Comparison of ENCODE assay signal across 11 mouse cellular contexts in the genomic region with DNA sequence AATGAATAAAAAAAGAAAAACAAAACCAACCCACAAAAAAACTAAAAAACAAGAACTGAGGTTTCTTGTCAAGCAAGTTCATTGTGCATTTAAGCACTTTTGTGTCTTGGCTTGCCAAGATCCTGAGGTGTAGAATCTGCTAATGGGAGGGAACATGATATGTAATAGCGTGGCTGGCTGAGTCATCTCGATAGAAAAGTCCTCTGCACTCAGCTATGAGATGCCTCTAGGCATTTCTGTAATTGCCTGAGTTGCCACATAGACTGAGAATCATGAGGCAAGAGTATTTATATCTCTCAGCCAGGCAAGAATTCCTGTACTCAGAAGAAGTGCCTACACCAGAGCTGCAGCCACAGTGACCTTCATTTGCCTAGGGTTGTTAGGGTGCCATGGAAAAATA.
A peak's percentile ranks its signal among the peaks of the same experiment; 100 is the strongest.
DNase-seq lines count a peak whose midpoint lies in the region; ATAC-seq and TF ChIP-seq lines count a peak whose summit lies in the region.
"Had no signal": no experiment of that assay in that cellular context is flagged by ENCODE, and none has a peak within 500 bp of the region (broad histone marks: within the 10 kb centered on the region; RNA-seq: fewer than 3 reads in every experiment).

No protein-coding gene starts in this region.

- TF ChIP-seq EP300 in stomach, postnatal 0 days (optimal IDR thresholded peaks at IDR 0.05): peak; percentile 58

- no peak overlapping the region for H3K4me2 ChIP-seq in stomach, postnatal 0 days (replicated peaks; ENCODE audit: low read depth)
- H3K4me2 ChIP-seq: lung, embryonic 15.5 days had no signal

- TF ChIP-seq CTCF in stomach, postnatal 0 days (IDR thresholded peaks at IDR 0.05; ENCODE audit: low read depth): no peak

- ATAC-seq in stomach, postnatal 0 days (ENCODE audit: low FRiP score, low TSS enrichment): peak; percentile 71; the same call in 1 of the 2 replicates

- H3K27ac ChIP-seq in heart, embryonic 10.5 days: no peak overlapping the region; the same call in 1 of the 2 replicates
- H3K27ac ChIP-seq in stomach, postnatal 0 days (replicated peaks): no peak overlapping the region
- H3K27ac ChIP-seq: lung, embryonic 15.5 days had no signal

- no peaks in the 10 kb centered on the region for H3K9me3 ChIP-seq in heart, embryonic 10.5 days
- H3K9me3 ChIP-seq in stomach, postnatal 0 days (ENCODE audit: control insufficient read depth, low read length): no peaks in the 10 kb centered on the region
- H3K9me3 ChIP-seq: lung, embryonic 15.5 days had no signal

- peaks cover 64% of the 10 kb centered on the region for H3K36me3 ChIP-seq in heart, embryonic 10.5 days
- H3K36me3 ChIP-seq in stomach, postnatal 0 days (ENCODE audit: control insufficient read depth, insufficient read depth, low read length): 0 out of 2 replicates have a peak, but pooled peaks cover 7% of the 10 kb centered on the region

- no peaks in the 10 kb centered on the region for H3K27me3 ChIP-seq in heart, embryonic 10.5 days (ENCODE audit: insufficient read depth, poor library complexity, severe bottlenecking)
- H3K27me3 ChIP-seq in stomach, postnatal 0 days (ENCODE audit: control insufficient read depth, insufficient read depth, low read length): no peaks in the 10 kb centered on the region
- H3K27me3 ChIP-seq: lung, embryonic 15.5 days had no signal

- DNase-seq in heart, adult 8-10 months (ENCODE audit: low spot score): peak; percentile 16
- DNase-seq in heart, embryonic 10.5 days (ENCODE audit: low spot score): no peak
- DNase-seq in right cerebral cortex, adult 2 months (ENCODE audit: low spot score in 2 of 2): peak; percentile 47 to 50
- no peak for DNase-seq in right cerebral cortex, postnatal 4 days
- peak; percentile 41 for DNase-seq in fibroblast of lung, adult 2 months (ENCODE audit: low read depth)
- no peak for DNase-seq in stomach, postnatal 0 days (ENCODE audit: low spot score)
- no peak for DNase-seq in kidney, postnatal 36 days
- no peak for DNase-seq in kidney, adult 11 months
- DNase-seq: adrenal gland, postnatal 25 days; kidney, adult 2 months had no signal

- no peak overlapping the region for H3K9ac ChIP-seq in stomach, postnatal 0 days (ENCODE audit: low read length)
- H3K9ac ChIP-seq: lung, embryonic 15.5 days had no signal

- WGBS in heart, embryonic 10.5 days: 67% methylated on average over 2 of the region's 2 CpGs
- 44% methylated on average over 2 of the region's 2 CpGs for WGBS in stomach, postnatal 0 days

- H3K4me3 ChIP-seq in heart, embryonic 10.5 days: no peak overlapping the region
- no peak overlapping the region for H3K4me3 ChIP-seq in stomach, postnatal 0 days (ENCODE audit: low read depth, low read length)
- H3K4me3 ChIP-seq: lung, embryonic 15.5 days had no signal

- H3K4me1 ChIP-seq in heart, embryonic 10.5 days: no peaks in the 10 kb centered on the region
- H3K4me1 ChIP-seq in stomach, postnatal 0 days (replicated peaks; ENCODE audit: control insufficient read depth, insufficient read depth): no peaks in the 10 kb centered on the region
- H3K4me1 ChIP-seq: lung, embryonic 15.5 days had no signal

Comparison
In these comparisons a context has a peak if more than half of its experiments do, and no peak if none do; other contexts are left out.
1. DNase-seq: peak in heart, adult 8-10 months (single experiment), right cerebral cortex, adult 2 months (2 of 2) and fibroblast of lung, adult 2 months (single experiment); none in heart, embryonic 10.5 days (single experiment), right cerebral cortex, postnatal 4 days (single experiment), stomach, postnatal 0 days (single experiment), kidney, postnatal 36 days (0 of 2) and kidney, adult 11 months (single experiment).